Mouse (Mus musculus) neural tube, embryonic 11.5 days (tissue): ENCODE measurements around the gene Lyrm7. TPM values are rescaled to one million over a fixed set of nuclear protein-coding genes. Genes with fewer than 3 reads are reported as not detected.

ENCODE experiments used
- ATAC-seq: fragments of 200-750 bp; cut with Nextera tagmentation; 2 replicates; pipeline ENCODE4 v1.8.0; 2017; ENCODE audit warnings: moderate number of reproducible peaks, mild to moderate bottlenecking, moderate TSS enrichment, moderate library complexity; ENCODE audit not compliant: insufficient read depth, low FRiP score, low TSS enrichment
- DNase-seq: peaks from one replicate; pipeline ENCODE4 v3.0.0-alpha.2; 2015; ENCODE audit warnings: low spot score
- H3K27ac ChIP-seq: fragments of 300-500 bp; sonication (generic); 2 replicates; pipeline ENCODE4 v1.5.1; 2014; ENCODE audit warnings: low read depth, mild to moderate bottlenecking, low read length
- H3K27me3 ChIP-seq: fragments of 300-500 bp; sonication (generic); 2 replicates; pipeline ENCODE4 v1.6.1; 2014; ENCODE audit warnings: mild to moderate bottlenecking, low read length, mixed read lengths; ENCODE audit not compliant: control insufficient read depth, insufficient read depth
- H3K36me3 ChIP-seq: fragments of 300-500 bp; sonication (generic); 2 replicates; pipeline ENCODE4 v1.6.1; 2014; ENCODE audit warnings: mild to moderate bottlenecking, low read length, moderate library complexity, mixed read lengths; ENCODE audit not compliant: control insufficient read depth, insufficient read depth
- H3K4me1 ChIP-seq: fragments of 300-500 bp; sonication (generic); 2 replicates; pipeline ENCODE4 v1.6.1; 2014; ENCODE audit warnings: low read length, mixed read lengths; ENCODE audit not compliant: control insufficient read depth, insufficient read depth
- H3K4me2 ChIP-seq: fragments of 300-500 bp; sonication (generic); 2 replicates; pipeline ENCODE4 v1.6.1; 2014; ENCODE audit warnings: low read depth, mild to moderate bottlenecking, moderate library complexity
- H3K4me3 ChIP-seq: fragments of 300-500 bp; sonication (generic); 2 replicates; pipeline ENCODE4 v1.5.1; 2014; ENCODE audit warnings: low read depth, low read length
- H3K9ac ChIP-seq: fragments of 300-500 bp; sonication (generic); 2 replicates; pipeline ENCODE4 v1.6.1; 2014; ENCODE audit warnings: mild to moderate bottlenecking, low read length
- H3K9me3 ChIP-seq: fragments of 300-500 bp; sonication (generic); 2 replicates; pipeline ENCODE4 v1.6.1; 2016; ENCODE audit warnings: low read length; ENCODE audit not compliant: control insufficient read depth
- WGBS: fragments of 180-500 bp; shearing (Covaris S2); extraction: QIAGEN DNeasy Blood & Tissue Kit; methylation state at CpG from one replicate; pipeline ENCODE4 v1.1.7; 2014; 5-methylcytosine and 5-hydroxymethylcytosine counted together
- polyA plus RNA-seq: library from polyadenylated mRNA; unstranded; fragments of >200 nt; fragmentation: Nextera tagmentation; extraction: Ambion mirVana; gene quantifications from 2 replicates; pipeline ENCODE4 v1.2.1, GENCODE M21; 2014

The Lyrm7 gene
- polyA plus RNA-seq, 1 experiment from 2014 or later: 8.6 TPM

- no peak for DNase-seq
- no peak for ATAC-seq
- Histone ChIP-seq H3K4me3 (no peak overlapping the region), H3K27ac (no peak overlapping the region), H3K27me3 (no peaks in the 10 kb centered on the region), H3K9me3 (no peaks in the 10 kb centered on the region), H3K9ac (no peak overlapping the region), H3K4me2 (no peak overlapping the region), H3K36me3 (no peaks in the 10 kb centered on the region), H3K4me1 (peaks cover 4% of the 10 kb centered on the region; the same call in 1 of the 2 replicates)
- WGBS: 84% methylated on average over 9 of the region's 9 CpGs
Observed at GRCm38 (mm10) chr11:54807669-54808068, 53.0 kb downstream of the Lyrm7 start.

GRCm38 (mm10) chr11:54806891-54807290 is 53.8 kb downstream of the Lyrm7 start:
- H3K4me1 ChIP-seq: 0 out of 2 replicates have a peak, but pooled peaks cover 4% of the 10 kb centered on the region
- no peak overlapping the region for H3K4me2 ChIP-seq
- H3K9ac ChIP-seq: no peak overlapping the region
- H3K27ac ChIP-seq: no peak overlapping the region
- no peak overlapping the region for H3K4me3 ChIP-seq
- no peak for ATAC-seq
- no peaks in the 10 kb centered on the region for H3K36me3 ChIP-seq
- WGBS: 92% methylated on average over 28 of the region's 28 CpGs
- DNase-seq: no peak
- no peaks in the 10 kb centered on the region for H3K9me3 ChIP-seq
- H3K27me3 ChIP-seq: no peaks in the 10 kb centered on the region

- Histone ChIP-seq H3K4me2 (no peak overlapping the region), H3K36me3 (no peaks in the 10 kb centered on the region), H3K27ac (no peak overlapping the region), H3K9me3 (no peaks in the 10 kb centered on the region), H3K27me3 (no peaks in the 10 kb centered on the region), H3K4me1 (no peaks in the 10 kb centered on the region), H3K9ac (no peak overlapping the region), H3K4me3 (no peak overlapping the region)
- ATAC-seq (no peak), DNase-seq (no peak)
- WGBS: 95% methylated on average over 4 of the region's 4 CpGs
Observed at GRCm38 (mm10) chr11:54805196-54805595, 55.5 kb downstream of the Lyrm7 start.

GRCm38 (mm10) chr11:54802621-54803020 is 58.1 kb downstream of the Lyrm7 start:
- no peak overlapping the region for H3K4me3 ChIP-seq
- ATAC-seq (no peak), DNase-seq (no peak)
- no peak overlapping the region for H3K9ac ChIP-seq
- H3K36me3 ChIP-seq: no peaks in the 10 kb centered on the region
- no peak overlapping the region for H3K27ac ChIP-seq
- H3K9me3 ChIP-seq: no peaks in the 10 kb centered on the region
- H3K27me3 ChIP-seq: no peaks in the 10 kb centered on the region
- 77% methylated on average over 6 of the region's 6 CpGs for WGBS
- no peaks in the 10 kb centered on the region for H3K4me1 ChIP-seq
- no peak overlapping the region for H3K4me2 ChIP-seq

GRCm38 (mm10) chr11:54801791-54802558 is 58.7 kb downstream of the Lyrm7 start:
- Histone ChIP-seq H3K36me3 (no peaks in the 10 kb centered on the region), H3K4me1 (no peaks in the 10 kb centered on the region), H3K4me2 (no peak overlapping the region), H3K9me3 (no peaks in the 10 kb centered on the region), H3K9ac (no peak overlapping the region), H3K4me3 (no peak overlapping the region), H3K27me3 (no peaks in the 10 kb centered on the region), H3K27ac (no peak overlapping the region)
- DNase-seq (no peak), ATAC-seq (no peak)
- WGBS: 80% methylated on average over 6 of the region's 6 CpGs

- WGBS: 85% methylated on average over 11 of the region's 11 CpGs
- Histone ChIP-seq H3K4me1 (no peaks in the 10 kb centered on the region), H3K4me3 (no peak overlapping the region), H3K4me2 (no peak overlapping the region), H3K9me3 (no peaks in the 10 kb centered on the region), H3K27me3 (no peaks in the 10 kb centered on the region), H3K36me3 (no peaks in the 10 kb centered on the region), H3K9ac (no peak overlapping the region), H3K27ac (no peak overlapping the region)
- ATAC-seq (no peak), DNase-seq (no peak)
Observed at GRCm38 (mm10) chr11:54796551-54796950, 64.2 kb downstream of the Lyrm7 start.

GRCm38 (mm10) chr11:54794678-54795077 is 66.0 kb downstream of the Lyrm7 start:
- no peak overlapping the region for H3K27ac ChIP-seq
- H3K9me3 ChIP-seq: no peaks in the 10 kb centered on the region
- no peaks in the 10 kb centered on the region for H3K36me3 ChIP-seq
- H3K4me1 ChIP-seq: no peaks in the 10 kb centered on the region
- ATAC-seq (no peak), DNase-seq (no peak)
- 81% methylated on average over 3 of the region's 3 CpGs for WGBS
- no peaks in the 10 kb centered on the region for H3K27me3 ChIP-seq
- H3K4me3 ChIP-seq: no peak overlapping the region
- no peak overlapping the region for H3K9ac ChIP-seq
- H3K4me2 ChIP-seq: no peak overlapping the region

GRCm38 (mm10) chr11:54793173-54793572 is 67.5 kb downstream of the Lyrm7 start:
- H3K27me3 ChIP-seq: no peaks in the 10 kb centered on the region
- ATAC-seq (no peak), DNase-seq (no peak)
- H3K4me2 ChIP-seq: no peak overlapping the region
- no peak overlapping the region for H3K9ac ChIP-seq
- no peak overlapping the region for H3K27ac ChIP-seq
- no peak overlapping the region for H3K4me3 ChIP-seq
- H3K9me3 ChIP-seq: no peaks in the 10 kb centered on the region
- H3K4me1 ChIP-seq: no peaks in the 10 kb centered on the region
- WGBS: 83% methylated on average over 1 of the region's 1 CpGs
- H3K36me3 ChIP-seq: no peaks in the 10 kb centered on the region

GRCm38 (mm10) chr11:54791458-54791857 is 69.3 kb downstream of the Lyrm7 start:
- no peaks in the 10 kb centered on the region for H3K4me1 ChIP-seq
- no peak for DNase-seq
- no peaks in the 10 kb centered on the region for H3K36me3 ChIP-seq
- H3K27ac ChIP-seq: no peak overlapping the region
- no peak overlapping the region for H3K4me2 ChIP-seq
- 94% methylated on average over 4 of the region's 4 CpGs for WGBS
- no peak overlapping the region for H3K9ac ChIP-seq
- H3K9me3 ChIP-seq: no peaks in the 10 kb centered on the region
- no peak overlapping the region for H3K4me3 ChIP-seq
- no peaks in the 10 kb centered on the region for H3K27me3 ChIP-seq
- ATAC-seq: no peak
